Mouse (Mus musculus): ENCODE results near the gene Nfat5.

- TF ChIP-seq CTCF (IDR thresholded peaks at IDR 0.05; ENCODE audit: borderline replicate concordance, extremely low read depth, insufficient read depth, insufficient read length) (no peak), POLR2A (IDR thresholded peaks at IDR 0.05; ENCODE audit: borderline replicate concordance, extremely low read depth, insufficient read depth, insufficient read length, poor library complexity, severe bottlenecking) (no peak)
Measured at GRCm38 (mm10) chr8:107265811-107266210, 27.5 kb upstream of the Nfat5 start.
